Mouse (Mus musculus) erythroid progenitor cell, adult 5-6 weeks (primary cell): ENCODE measurements around the gene Ptch2. TPM values are rescaled to one million over a fixed set of nuclear protein-coding genes. Genes with fewer than 3 reads are reported as not detected.
A peak's percentile ranks its signal among the peaks of the same experiment; 100 is the strongest.

Experiments used
- ATAC-seq: replicated peaks from 2 replicates; pipeline ENCODE4 v1.8.0; 2016; ENCODE audit warnings: moderate number of reproducible peaks, mild to moderate bottlenecking, moderate TSS enrichment, inconsistent platforms; ENCODE audit not compliant: poor library complexity, low FRiP score, severe bottlenecking
- total RNA-seq, 2 experiments: library from RNA; stranded (forward) in 1 of 2; stranded (reverse) in 1 of 2; fragments of 150-400 nt in 1 of 2; fragments of 186-747, 209-891 nt in 1 of 2; gene quantifications; 2 replicates each; pipeline versions ENCODE4 v1.2.3 to v1.2.4; 2015 to 2017; ENCODE audit warnings: low replicate concordance in 2 of 2

Gene Ptch2
- total RNA-seq, 2 experiments from 2014 or later, result 0.30 TPM; not detected in 1

- ATAC-seq, result no peak
These were observed 4.2 kb downstream of the Ptch2 start for GRCm38 (mm10) chr4:117100036-117100435.

- ATAC-seq, result no peak
These were observed 5.3 kb downstream of the Ptch2 start for GRCm38 (mm10) chr4:117101218-117101617.

GRCm38 (mm10) chr4:117104672-117105071 is 8.8 kb downstream of the Ptch2 start:
- ATAC-seq, result no peak

GRCm38 (mm10) chr4:117105127-117105526 is 9.3 kb downstream of the Ptch2 start:
- no peak for ATAC-seq

- ATAC-seq, result 0 out of 2 replicates have a peak, but pooled peaks have one; percentile 21
These were observed 12.1 kb downstream of the Ptch2 start for GRCm38 (mm10) chr4:117107813-117108523.

GRCm38 (mm10) chr4:117108524-117108849 is 12.6 kb downstream of the Ptch2 start:
- ATAC-seq, result no peak

- ATAC-seq, result no peak
These were observed 13.5 kb downstream of the Ptch2 start for GRCm38 (mm10) chr4:117109330-117109729.

- ATAC-seq, result no peak
These were observed 14.4 kb downstream of the Ptch2 start for GRCm38 (mm10) chr4:117110249-117110648.

GRCm38 (mm10) chr4:117110985-117111384 is 15.1 kb downstream of the Ptch2 start:
- ATAC-seq, result no peak

GRCm38 (mm10) chr4:117113237-117113636 is 17.4 kb downstream of the Ptch2 start:
- no peak for ATAC-seq

GRCm38 (mm10) chr4:117115592-117115991 is 19.7 kb downstream of the Ptch2 start:
- no peak for ATAC-seq

GRCm38 (mm10) chr4:117117931-117118330 is 22.1 kb downstream of the Ptch2 start:
- no peak for ATAC-seq

GRCm38 (mm10) chr4:117119636-117120035 is 23.8 kb downstream of the Ptch2 start:
- no peak for ATAC-seq

- no peak for ATAC-seq
These were observed 24.2 kb downstream of the Ptch2 start for GRCm38 (mm10) chr4:117120052-117120444.

- peak; percentile 82 for ATAC-seq
These were observed 24.9 kb downstream of the Ptch2 start for GRCm38 (mm10) chr4:117120445-117121414.

- ATAC-seq, result no peak
These were observed 26.3 kb downstream of the Ptch2 start for GRCm38 (mm10) chr4:117122209-117122608.

GRCm38 (mm10) chr4:117123546-117124217 is 27.8 kb downstream of the Ptch2 start:
- ATAC-seq, result no peak

- ATAC-seq, result no peak
These were observed 28.3 kb downstream of the Ptch2 start for GRCm38 (mm10) chr4:117124218-117124517.

GRCm38 (mm10) chr4:117124518-117125347 is 28.9 kb downstream of the Ptch2 start:
- ATAC-seq, result no peak
